Mouse (Mus musculus) olfactory bulb, adult 2 months (tissue): ENCODE measurements around the gene D17Wsu92e.

ENCODE experiments used
- CTCF ChIP-seq: fragments of 200-500 bp; IDR thresholded peaks from 2 replicates; pipeline ENCODE4 v1.5.1; 2012; ENCODE audit warnings: low read depth, mild to moderate bottlenecking, low read length, moderate library complexity; ENCODE audit not compliant: insufficient read depth
- POLR2A ChIP-seq: fragments of 200-500 bp; IDR thresholded peaks from 2 replicates; pipeline ENCODE4 v1.6.1; 2012; ENCODE audit warnings: mild to moderate bottlenecking, low read depth, low read length, moderate library complexity; ENCODE audit not compliant: insufficient read depth

- no peak for TF ChIP-seq CTCF
- no peak for TF ChIP-seq POLR2A
These were observed 99.3 kb downstream of the D17Wsu92e start for GRCm38 (mm10) chr17:27721125-27721664.
